Mouse (Mus musculus): ENCODE measurements at regions not wholly inside any gene's neighbourhood (a gene's known extent, or its start where the extent isn't known, plus 50 kb on each side); places are given as distances from the start of the nearest gene placed in this dataset.

DNA sequence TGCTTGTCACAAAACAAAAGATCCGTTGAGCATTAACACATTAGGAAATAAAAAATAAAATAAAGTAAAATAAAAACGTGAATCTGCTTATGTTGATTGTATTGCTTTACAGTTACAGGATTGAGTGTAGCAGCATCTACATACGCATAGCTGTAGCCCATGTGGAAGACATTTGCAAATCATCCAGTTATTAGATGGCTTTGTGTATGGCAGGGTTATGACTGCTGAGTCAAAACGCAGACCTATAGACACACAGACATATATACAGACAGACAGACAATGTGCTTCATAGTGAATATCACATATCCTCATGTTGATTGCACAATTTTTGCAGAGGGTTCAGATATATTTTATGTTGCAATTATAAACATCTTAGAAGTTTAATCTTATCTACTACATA, 64.5 kb downstream of the Gm11146 start:
- TF ChIP-seq CTCF (IDR thresholded peaks at IDR 0.05; ENCODE audit: insufficient read depth, low read length) (no peak), POLR2A (IDR thresholded peaks at IDR 0.05; ENCODE audit: borderline replicate concordance, extremely low read depth, low read depth, low read length) (no peak)
- 86% methylated on average over 4 of the region's 4 CpGs for WGBS
- H3K4me3 ChIP-seq (replicated peaks; ENCODE audit: extremely low read depth, low read depth, low read length): no peak overlapping the region
- no peak for DNase-seq
- no peaks in the 10 kb centered on the region for H3K4me1 ChIP-seq (ENCODE audit: control insufficient read depth, insufficient read depth, low read length)

DNA sequence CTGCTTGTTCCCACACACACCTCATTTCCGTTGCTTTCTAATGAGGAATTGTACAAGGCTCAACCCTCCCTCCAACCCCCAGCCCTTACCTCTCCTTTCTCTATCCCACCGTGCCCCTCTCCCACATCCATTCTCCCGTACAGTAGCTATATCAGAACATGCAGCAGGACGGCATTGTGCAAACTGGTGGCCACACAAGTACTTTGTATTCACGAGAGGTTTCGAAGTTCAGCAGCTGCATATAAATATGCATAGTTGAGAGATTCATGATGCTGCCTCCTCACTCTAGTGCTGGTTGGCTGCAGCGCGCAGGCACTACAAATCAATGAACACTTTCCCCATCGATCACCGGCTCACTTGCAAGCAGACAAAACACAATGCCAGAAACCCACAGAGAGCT, 65.1 kb downstream of the Gm11146 start:
- Histone ChIP-seq H3K4me3 (replicated peaks; ENCODE audit: extremely low read depth, low read depth, low read length) (no peak overlapping the region), H3K4me1 (ENCODE audit: control insufficient read depth, insufficient read depth, low read length) (no peaks in the 10 kb centered on the region)
- no peak for DNase-seq
- TF ChIP-seq POLR2A (IDR thresholded peaks at IDR 0.05; ENCODE audit: borderline replicate concordance, extremely low read depth, low read depth, low read length) (no peak), CTCF (IDR thresholded peaks at IDR 0.05; ENCODE audit: insufficient read depth, low read length) (no peak)
- 72% methylated on average over 10 of the region's 10 CpGs for WGBS

DNA sequence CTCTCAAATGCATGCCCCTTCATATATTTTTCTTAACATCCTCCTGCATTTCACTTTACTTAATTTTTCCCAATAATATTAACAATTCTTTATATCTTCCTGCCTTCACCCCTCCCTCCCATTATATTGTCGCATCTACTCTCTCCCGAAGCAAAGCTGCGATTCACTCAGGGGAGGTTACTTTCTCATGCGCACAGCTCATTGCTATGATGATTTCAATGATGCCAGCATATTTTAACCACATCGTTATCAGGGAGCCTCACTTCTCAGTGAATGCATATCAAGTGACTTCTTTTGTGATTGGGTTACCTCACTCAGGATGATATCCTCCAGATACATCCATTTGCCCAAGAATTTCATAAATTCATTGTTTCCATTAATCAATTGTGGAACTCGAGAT, 65.6 kb downstream of the Gm11146 start:
- 85% methylated on average over 6 of the region's 6 CpGs for WGBS
- H3K4me1 ChIP-seq (ENCODE audit: control insufficient read depth, insufficient read depth, low read length): no peaks in the 10 kb centered on the region
- DNase-seq: no peak
- TF ChIP-seq POLR2A (IDR thresholded peaks at IDR 0.05; ENCODE audit: borderline replicate concordance, extremely low read depth, low read depth, low read length): no peak
- TF ChIP-seq CTCF (IDR thresholded peaks at IDR 0.05; ENCODE audit: insufficient read depth, low read length): no peak
- no peak overlapping the region for H3K4me3 ChIP-seq (replicated peaks; ENCODE audit: extremely low read depth, low read depth, low read length)

DNA sequence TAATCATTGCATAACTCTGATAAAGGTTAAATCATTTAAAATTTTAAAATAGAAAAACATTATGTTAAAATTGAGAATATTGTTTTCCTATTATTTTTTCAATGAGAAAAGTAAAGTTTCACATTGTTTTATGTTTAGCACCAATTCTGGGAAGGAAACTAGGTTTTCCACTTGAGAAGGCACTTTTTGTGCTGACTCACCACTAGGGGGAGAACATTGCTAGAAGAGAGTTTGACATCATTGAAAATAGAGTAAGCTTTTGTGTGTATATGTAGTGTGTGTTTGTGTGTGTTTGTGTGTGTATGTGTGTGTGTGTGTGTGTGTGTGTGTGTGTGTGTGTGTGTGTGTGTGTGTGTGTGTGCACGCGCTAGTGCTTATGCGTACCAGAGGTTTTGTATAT, 66.9 kb downstream of the Gm11146 start:
- TF ChIP-seq POLR2A (IDR thresholded peaks at IDR 0.05; ENCODE audit: borderline replicate concordance, extremely low read depth, low read depth, low read length): no peak
- TF ChIP-seq CTCF (IDR thresholded peaks at IDR 0.05; ENCODE audit: insufficient read depth, low read length): peak; percentile 22; the same call in 1 of the 2 replicates
- 95% methylated on average over 3 of the region's 3 CpGs for WGBS
- DNase-seq: no peak
- Histone ChIP-seq H3K4me1 (ENCODE audit: control insufficient read depth, insufficient read depth, low read length) (no peaks in the 10 kb centered on the region), H3K4me3 (replicated peaks; ENCODE audit: extremely low read depth, low read depth, low read length) (no peak overlapping the region)

DNA sequence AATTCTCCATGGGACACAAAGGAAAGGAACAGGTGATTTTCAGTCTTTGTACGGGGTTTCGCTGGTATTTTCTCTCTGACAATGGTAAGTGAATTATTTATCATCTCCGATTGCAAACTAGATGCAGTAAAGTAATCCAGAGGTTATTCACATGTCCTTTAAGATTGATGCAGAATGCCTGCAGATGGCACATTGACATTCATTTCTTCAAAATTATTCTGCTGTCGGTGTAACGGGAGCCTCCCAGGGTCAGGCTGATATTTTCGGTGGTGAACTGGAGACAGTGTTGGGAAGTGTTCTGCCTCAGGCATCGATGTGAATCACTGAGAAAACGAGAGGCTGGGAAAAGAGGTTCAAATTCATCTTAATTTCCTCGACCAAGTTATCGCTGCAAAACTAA, 70.3 kb downstream of the Gm11146 start:
- WGBS: 92% methylated on average over 10 of the region's 10 CpGs
- Histone ChIP-seq H3K4me1 (ENCODE audit: control insufficient read depth, insufficient read depth, low read length) (no peaks in the 10 kb centered on the region), H3K4me3 (replicated peaks; ENCODE audit: extremely low read depth, low read depth, low read length) (no peak overlapping the region)
- TF ChIP-seq CTCF (IDR thresholded peaks at IDR 0.05; ENCODE audit: insufficient read depth, low read length) (no peak), POLR2A (IDR thresholded peaks at IDR 0.05; ENCODE audit: borderline replicate concordance, extremely low read depth, low read depth, low read length) (no peak)
- no peak for DNase-seq

DNA sequence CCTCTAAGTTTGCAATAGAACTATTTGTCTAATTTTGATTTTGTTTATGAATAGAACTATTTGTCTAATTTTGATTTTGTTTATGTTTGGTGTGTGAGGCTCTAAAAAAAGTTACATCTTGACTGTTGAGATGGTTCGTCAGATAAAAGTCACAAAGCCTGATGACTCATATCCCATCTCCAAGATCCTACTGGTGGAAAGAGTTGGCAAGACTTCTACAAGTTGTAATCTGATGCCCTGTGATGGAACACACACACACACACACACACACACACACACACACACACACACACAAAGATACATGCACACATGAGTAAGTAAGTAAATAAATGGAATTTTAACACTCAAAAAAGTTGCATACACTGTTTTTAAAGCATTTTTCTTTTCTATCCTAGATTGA, 73.9 kb downstream of the Gm11146 start:
- 30% methylated on average over 1 of the region's 1 CpGs for WGBS
- no peaks in the 10 kb centered on the region for H3K4me1 ChIP-seq (ENCODE audit: control insufficient read depth, insufficient read depth, low read length)
- TF ChIP-seq POLR2A (IDR thresholded peaks at IDR 0.05; ENCODE audit: borderline replicate concordance, extremely low read depth, low read depth, low read length) (no peak), CTCF (IDR thresholded peaks at IDR 0.05; ENCODE audit: insufficient read depth, low read length) (no peak)
- H3K4me3 ChIP-seq (replicated peaks; ENCODE audit: extremely low read depth, low read depth, low read length): no peak overlapping the region
- no peak for DNase-seq

DNA sequence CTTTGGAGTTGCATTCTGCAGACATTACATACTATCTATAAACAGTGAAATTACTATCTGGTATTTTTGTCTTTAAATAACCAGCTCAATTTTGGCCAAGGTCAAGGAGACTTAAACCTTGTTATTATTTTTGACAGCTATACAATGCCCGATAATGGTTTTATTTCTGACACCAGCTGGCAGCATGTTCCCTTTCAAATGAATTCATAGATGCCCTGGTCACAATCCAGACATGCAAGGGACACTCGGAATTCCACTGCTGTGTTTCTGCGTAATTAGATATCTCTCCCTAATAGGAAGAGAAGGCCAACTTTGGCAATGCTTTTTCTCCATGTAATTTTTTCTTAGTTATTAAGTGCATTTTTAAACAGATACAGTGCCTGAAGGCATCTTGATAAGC, 87.3 kb downstream of the Gm11146 start:
- H3K4me3 ChIP-seq (replicated peaks; ENCODE audit: extremely low read depth, low read depth, low read length): no peak overlapping the region
- 75% methylated on average over 3 of the region's 3 CpGs for WGBS
- TF ChIP-seq POLR2A (IDR thresholded peaks at IDR 0.05; ENCODE audit: borderline replicate concordance, extremely low read depth, low read depth, low read length): no peak
- TF ChIP-seq CTCF (IDR thresholded peaks at IDR 0.05; ENCODE audit: insufficient read depth, low read length): no peak
- H3K4me1 ChIP-seq (ENCODE audit: control insufficient read depth, insufficient read depth, low read length): no peaks in the 10 kb centered on the region
- DNase-seq: no peak

DNA sequence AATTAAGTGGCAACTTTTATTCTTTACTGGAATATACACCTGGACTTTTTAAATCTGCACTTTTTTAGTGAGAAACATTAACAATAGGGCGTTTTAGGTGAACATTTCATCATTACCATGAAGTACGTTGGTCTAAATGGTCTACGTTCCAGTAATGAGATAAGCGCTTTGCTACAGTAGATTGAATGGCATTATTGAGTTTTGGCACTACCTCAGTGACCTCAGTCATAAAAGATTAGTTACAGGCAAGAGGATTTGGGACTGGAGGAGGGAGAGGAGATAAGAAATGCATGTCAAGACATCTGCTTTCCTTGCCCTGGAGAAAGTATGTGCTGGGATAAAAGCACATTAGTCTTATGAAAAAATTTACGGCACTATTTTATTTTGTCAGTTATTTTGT, 98.3 kb downstream of the Gm11146 start:
- TF ChIP-seq POLR2A (IDR thresholded peaks at IDR 0.05; ENCODE audit: borderline replicate concordance, extremely low read depth, low read depth, low read length) (no peak), CTCF (IDR thresholded peaks at IDR 0.05; ENCODE audit: insufficient read depth, low read length) (no peak)
- Histone ChIP-seq H3K4me1 (ENCODE audit: control insufficient read depth, insufficient read depth, low read length) (peaks cover 2% of the 10 kb centered on the region; the same call in 1 of the 2 replicates), H3K4me3 (replicated peaks; ENCODE audit: extremely low read depth, low read depth, low read length) (no peak overlapping the region)
- DNase-seq: no peak
- WGBS: 64% methylated on average over 5 of the region's 5 CpGs

DNA sequence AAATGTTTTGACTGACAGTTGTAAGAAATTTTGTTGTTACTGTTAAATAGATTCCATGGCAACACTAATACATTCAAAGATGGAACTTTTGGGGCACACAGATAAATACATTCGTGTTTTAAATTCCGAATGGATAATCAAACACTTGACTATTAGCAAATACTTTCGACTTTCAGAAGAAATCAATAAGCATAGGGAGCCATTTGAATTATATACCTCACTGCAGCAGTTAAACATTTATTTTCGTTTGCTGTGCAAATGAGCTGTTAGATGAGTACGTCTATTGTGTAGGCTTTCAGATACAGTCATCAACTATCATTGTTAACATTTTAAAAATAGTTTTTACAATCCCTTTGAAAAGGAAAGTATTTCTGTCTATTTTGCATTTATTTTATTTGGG, 99.0 kb downstream of the Gm11146 start:
- WGBS: 63% methylated on average over 5 of the region's 5 CpGs
- no peak overlapping the region for H3K4me3 ChIP-seq (replicated peaks; ENCODE audit: extremely low read depth, low read depth, low read length)
- TF ChIP-seq CTCF (IDR thresholded peaks at IDR 0.05; ENCODE audit: insufficient read depth, low read length) (no peak), POLR2A (IDR thresholded peaks at IDR 0.05; ENCODE audit: borderline replicate concordance, extremely low read depth, low read depth, low read length) (no peak)
- no peak for DNase-seq
- H3K4me1 ChIP-seq (ENCODE audit: control insufficient read depth, insufficient read depth, low read length): peaks cover 2% of the 10 kb centered on the region; the same call in 1 of the 2 replicates

DNA sequence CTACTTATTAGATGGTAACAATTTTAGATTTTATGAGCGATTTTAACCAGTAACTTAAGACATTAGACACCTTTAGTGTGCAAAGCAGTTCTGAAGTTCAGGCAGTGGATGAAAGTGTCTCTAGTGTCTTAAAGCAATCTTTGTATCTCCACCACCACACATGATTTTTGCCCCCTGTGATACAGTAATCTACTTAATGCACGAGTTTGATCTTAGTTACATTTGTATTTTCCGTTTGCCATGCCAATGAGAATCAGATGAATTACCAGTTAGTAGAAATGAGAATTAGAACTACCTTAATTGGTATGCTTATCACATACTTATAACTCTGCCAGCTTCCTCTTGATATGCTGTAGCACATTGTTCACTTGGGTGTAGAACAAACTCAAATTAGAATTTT, 99.9 kb downstream of the Gm11146 start:
- H3K4me3 ChIP-seq (replicated peaks; ENCODE audit: extremely low read depth, low read depth, low read length): peak overlapping the region; percentile 34
- no peak for DNase-seq
- WGBS: 63% methylated on average over 3 of the region's 3 CpGs
- TF ChIP-seq POLR2A (IDR thresholded peaks at IDR 0.05; ENCODE audit: borderline replicate concordance, extremely low read depth, low read depth, low read length) (no peak), CTCF (IDR thresholded peaks at IDR 0.05; ENCODE audit: insufficient read depth, low read length) (no peak)
- H3K4me1 ChIP-seq (ENCODE audit: control insufficient read depth, insufficient read depth, low read length): peaks cover 2% of the 10 kb centered on the region; the same call in 1 of the 2 replicates

Measured in lung, adult 2 months (tissue).